Mouse (Mus musculus) ovary, adult 10 weeks (tissue): ENCODE data around the gene Gm49630. TPM values are rescaled to one million over a fixed set of nuclear protein-coding genes. Genes with fewer than 3 reads are reported as not detected.

Experiments
- polyA plus RNA-seq: library from polyadenylated mRNA; stranded (reverse); fragments of 350-450 nt; fragmentation: Illumina TruSeq; extraction: RNeasy Lipid Tissue Mini Kit (QIAGEN cat#74804); gene quantifications from one replicate; pipeline ENCODE4 v1.2.3, GENCODE M21; 2014

The Gm49630 gene
- not detected for polyA plus RNA-seq

GRCm38 (mm10) chr17:7371879-7372278, at the start of gene Gm49630:
Gene Gm49630, minus strand, starts transcription at chr17:7371979.

GRCm38 (mm10) chr17:7385364-7385763, 13.6 kb upstream of the Gm49630 start, which contains the start of gene Unc93a2:
Gene Unc93a2, minus strand, starts transcription at chr17:7385464.

GRCm38 (mm10) chr17:7352596-7352995, 19.2 kb downstream of the Gm49630 start, which contains the start of gene Ttll2:
Gene Ttll2, minus strand, starts transcription at chr17:7352696.

GRCm38 (mm10) chr17:7324346-7324745, 47.4 kb downstream of the Gm49630 start, which contains the start of gene Tcp10a:
Gene Tcp10a, plus strand, starts transcription at chr17:7324646.

Other genes starting within 250 kb of the Gm49630 start
- 6.8 TPM for gene Rps6ka2, start 201.9 kb downstream of the Gm49630 start, polyA plus RNA-seq
- gene Tcp10a, start 47.3 kb downstream of the Gm49630 start, polyA plus RNA-seq = 0.20 TPM
- not detected for gene Ttll2, start 19.3 kb downstream of the Gm49630 start, polyA plus RNA-seq
- not detected for gene Unc93a2, start 13.5 kb upstream of the Gm49630 start, polyA plus RNA-seq